Comparison of ENCODE assay signal across 9 mouse cellular contexts in genomic region chr5:35973800-35974199, GRCm38 (mm10).
A peak's percentile ranks its signal among the peaks of the same experiment; 100 is the strongest.
DNase-seq lines count a peak whose midpoint lies in the region; ATAC-seq lines count a peak whose summit lies in the region.
"Had no signal": no experiment of that assay in that cellular context is flagged by ENCODE, and none has a peak within 500 bp of the region (broad histone marks: within the 10 kb centered on the region; RNA-seq: fewer than 3 reads in every experiment).

No protein-coding gene starts in this region.

- no peaks in the 10 kb centered on the region for H3K27me3 ChIP-seq in kidney, embryonic 16.5 days (ENCODE audit: insufficient read depth, low read length)

- H3K36me3 ChIP-seq in kidney, embryonic 16.5 days (ENCODE audit: insufficient read depth, low read length) = peaks cover 36% of the 10 kb centered on the region

- H3K4me3 ChIP-seq in kidney, embryonic 16.5 days (ENCODE audit: low read length) = no peak overlapping the region

- WGBS in kidney, embryonic 16.5 days = 23% methylated on average over 12 of the region's 12 CpGs

- H3K27ac ChIP-seq in kidney, embryonic 16.5 days (ENCODE audit: low read length) = peak overlapping the region; percentile 81
- H3K27ac ChIP-seq: macrophage had no signal

- peaks cover 42% of the 10 kb centered on the region for H3K4me1 ChIP-seq in kidney, embryonic 16.5 days (ENCODE audit: insufficient read depth, low read length)

- peak; percentile 65 for DNase-seq in CD4-positive, CD25-positive, alpha-beta regulatory T cell, adult 2 months (ENCODE audit: low read depth, low spot score)
- DNase-seq in adrenal gland, adult (ENCODE audit: inconsistent age in 2 of 2, low spot score in 1 of 2) = peak; percentile 86 to 91
- peak; percentile 85 for DNase-seq in heart, adult 8-10 months (ENCODE audit: low spot score)
- peak; percentile 8 for DNase-seq in mesoderm, embryonic 11.5 days (ENCODE audit: low read depth, low spot score)
- DNase-seq in urinary bladder, postnatal 25 days (ENCODE audit: low spot score) = peak; percentile 75
- DNase-seq in yolk sac, embryonic 10.5 days (ENCODE audit: low spot score) = no peak
- DNase-seq in natural killer cell, adult 2 months (ENCODE audit: low spot score in 2 of 2) = no peak

- no peak overlapping the region for H3K4me2 ChIP-seq in kidney, embryonic 16.5 days (replicated peaks; ENCODE audit: low read depth, low read length)

- peak; percentile 55 for ATAC-seq in kidney, embryonic 16.5 days (ENCODE audit: low FRiP score, low TSS enrichment)

- H3K9me3 ChIP-seq in kidney, embryonic 16.5 days (ENCODE audit: low read length) = no peaks in the 10 kb centered on the region

- H3K9ac ChIP-seq in kidney, embryonic 16.5 days (replicated peaks; ENCODE audit: low read length) = no peak overlapping the region

Comparison
In these comparisons a context has a peak if more than half of its experiments do, and no peak if none do; other contexts are left out.
1. DNase-seq: peak in CD4-positive, CD25-positive, alpha-beta regulatory T cell, adult 2 months (single experiment), adrenal gland, adult (2 of 2), heart, adult 8-10 months (single experiment), mesoderm, embryonic 11.5 days (single experiment) and urinary bladder, postnatal 25 days (single experiment); none in yolk sac, embryonic 10.5 days (single experiment) and natural killer cell, adult 2 months (0 of 2).